Comparison of ENCODE assay signal across 15 mouse cellular contexts in the genomic region with DNA sequence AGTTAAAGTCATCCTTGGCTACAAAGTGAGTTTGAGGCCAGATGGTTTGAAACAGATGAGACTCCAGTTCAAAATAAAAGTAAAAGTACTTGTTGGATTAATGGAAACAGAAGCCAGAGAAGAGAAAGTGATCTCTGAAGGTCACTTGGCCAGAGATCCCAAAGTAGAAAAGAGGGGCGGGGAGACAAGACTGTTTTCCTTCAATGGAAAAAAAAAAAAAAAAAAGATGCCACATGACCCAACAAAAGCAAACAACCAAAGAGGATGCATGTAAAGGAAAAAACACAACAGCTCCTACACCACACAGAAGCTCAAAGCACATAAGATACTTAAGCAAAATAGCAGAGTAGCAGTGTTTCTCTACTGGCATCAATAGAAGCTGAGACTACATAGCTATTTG. TPM values are rescaled to one million over a fixed set of nuclear protein-coding genes. Genes with fewer than 3 reads are reported as not detected.
DNase-seq lines count a peak whose midpoint lies in the region; ATAC-seq and TF ChIP-seq lines count a peak whose summit lies in the region.
"Had no signal": no experiment of that assay in that cellular context is flagged by ENCODE, and none has a peak within 500 bp of the region (broad histone marks: within the 10 kb centered on the region; RNA-seq: fewer than 3 reads in every experiment).

No protein-coding gene starts in this region.

- no peak for ATAC-seq in G1E (ENCODE audit: extremely low read depth, insufficient number of reproducible peaks, low FRiP score, poor library complexity, severe bottlenecking)
- ATAC-seq: forebrain, postnatal 0 days had no signal

- no peaks in the 10 kb centered on the region for H3K9me3 ChIP-seq in G1E (replicated peaks)
- H3K9me3 ChIP-seq: embryonic facial prominence, embryonic 15.5 days; limb, embryonic 12.5 days had no signal

- peaks cover 11% of the 10 kb centered on the region for H3K79me2 ChIP-seq in heart, adult 2 months (replicated peaks; ENCODE audit: control insufficient read depth, insufficient read depth, low read length)
- H3K79me2 ChIP-seq in liver, adult 2 months (ENCODE audit: control insufficient read depth, insufficient read depth, low read length) = peaks cover 50% of the 10 kb centered on the region
- peaks cover 64% of the 10 kb centered on the region for H3K79me2 ChIP-seq in macrophage (ENCODE audit: inconsistent target)

- TF ChIP-seq CTCF in heart, adult 2 months (IDR thresholded peaks at IDR 0.05) = no peak
- no peak for TF ChIP-seq CTCF in liver, adult 2 months (IDR thresholded peaks at IDR 0.05; ENCODE audit: low read depth, low read length)
- TF ChIP-seq CTCF in G1E (IDR thresholded peaks at IDR 0.05; ENCODE audit: low read depth, low read length) = no peak

- peaks cover 32% of the 10 kb centered on the region for H3K36me3 ChIP-seq in heart, adult 2 months (ENCODE audit: control insufficient read depth, insufficient read depth, low read length)
- H3K36me3 ChIP-seq in liver, adult 2 months (ENCODE audit: control insufficient read depth, insufficient read depth, low read length) = no peaks in the 10 kb centered on the region
- peaks cover 70% of the 10 kb centered on the region for H3K36me3 ChIP-seq in G1E (replicated peaks)
- no peaks in the 10 kb centered on the region for H3K36me3 ChIP-seq in macrophage (ENCODE audit: inconsistent target)

- no peak for DNase-seq in heart, adult 2 months
- DNase-seq in heart, postnatal 36 days = no peak
- DNase-seq in liver, adult 2 months (ENCODE audit: extremely low read depth, low read depth, low spot score) = peak; percentile 82
- no peak for DNase-seq in liver
- DNase-seq in G1E (ENCODE audit: low spot score) = no peak
- DNase-seq in cerebellum, postnatal 4 days (ENCODE audit: low spot score in 2 of 2) = no peak
- no peak for DNase-seq in frontal cortex, adult 2 months (ENCODE audit: extremely low spot score in 1 of 2, low spot score in 1 of 2)
- DNase-seq: cerebellum, postnatal 10 days; forebrain, postnatal 0 days; kidney, adult 18-20 months; right cerebral cortex, postnatal 25 days had no signal

- peak overlapping the region; percentile 18; the same call in 1 of the 2 replicates for H3K27ac ChIP-seq in heart, adult 2 months
- peak overlapping the region; percentile 34; the same call in 1 of the 2 replicates for H3K27ac ChIP-seq in liver, adult 2 months (replicated peaks; ENCODE audit: insufficient read depth, low read depth, low read length)
- H3K27ac ChIP-seq in macrophage = peak overlapping the region; percentile 97; the same call in 1 of the 2 replicates
- H3K27ac ChIP-seq: embryonic facial prominence, embryonic 15.5 days; limb, embryonic 12.5 days had no signal

- TF ChIP-seq EP300 in heart, adult 2 months (IDR thresholded peaks at IDR 0.05; ENCODE audit: insufficient read depth, low read depth, low read length) = no peak

- no peaks in the 10 kb centered on the region for H3K27me3 ChIP-seq in heart, adult 2 months (ENCODE audit: control insufficient read depth, insufficient read depth, low read length)
- no peaks in the 10 kb centered on the region for H3K27me3 ChIP-seq in liver, adult 2 months (ENCODE audit: control insufficient read depth, insufficient read depth, low read length)
- H3K27me3 ChIP-seq in G1E (ENCODE audit: insufficient read depth, low read length) = no peaks in the 10 kb centered on the region
- H3K27me3 ChIP-seq: embryonic facial prominence, embryonic 15.5 days; limb, embryonic 12.5 days had no signal

- no peak overlapping the region for H3K9ac ChIP-seq in heart, adult 2 months (ENCODE audit: low read depth, low read length)
- H3K9ac ChIP-seq in liver, adult 2 months (ENCODE audit: low read depth, low read length) = no peak overlapping the region
- H3K9ac ChIP-seq: embryonic facial prominence, embryonic 15.5 days; forebrain, postnatal 0 days; limb, embryonic 12.5 days had no signal

- H3K4me1 ChIP-seq in heart, adult 2 months (ENCODE audit: control insufficient read depth, insufficient read depth, low read length) = peaks cover 34% of the 10 kb centered on the region
- peaks cover 39% of the 10 kb centered on the region for H3K4me1 ChIP-seq in liver, adult 2 months (ENCODE audit: control insufficient read depth, insufficient read depth, low read length)
- H3K4me1 ChIP-seq in G1E (ENCODE audit: insufficient read depth, low read depth, low read length) = peaks cover 85% of the 10 kb centered on the region

- WGBS in heart, adult 2 months = 18% methylated on average over 1 of the region's 1 CpGs
- WGBS in liver, adult 2 months = 0% methylated on average over 1 of the region's 1 CpGs
- WGBS in macrophage (ENCODE audit: missing documents) = 17% methylated on average over 1 of the region's 1 CpGs

- H3K4me3 ChIP-seq in heart, adult 2 months = no peak overlapping the region
- H3K4me3 ChIP-seq in liver, adult 2 months (ENCODE audit: insufficient read depth, low read depth, low read length) = no peak overlapping the region
- peak overlapping the region; percentile 21; the same call in 1 of the 2 replicates for H3K4me3 ChIP-seq in G1E (ENCODE audit: low read depth, low read length)
- H3K4me3 ChIP-seq in macrophage (ENCODE audit: inconsistent target) = no peak overlapping the region
- H3K4me3 ChIP-seq: embryonic facial prominence, embryonic 15.5 days; limb, embryonic 12.5 days had no signal

- intact Hi-C loops in heart, adult 2 months (cut with DNase I) = loop anchor here (5.0 to 10.0 kb wide), 4 partner anchors 139 to 1489 kb away; partner anchors contain the start of genes Fiz1, Gm44973, Rpl28 and Zfp524
- intact Hi-C loops in heart, postnatal 36 days (cut with DNase I) = loop anchor here (10.0 kb wide), 3 partner anchors 269 to 521 kb away; partner anchors contain the start of genes Fiz1, Gm44973, Leng8 and Nat14

- TF ChIP-seq POLR2A in heart, adult 2 months (IDR thresholded peaks at IDR 0.05; ENCODE audit: insufficient read depth, low read depth, low read length) = no peak
- TF ChIP-seq POLR2A in liver, adult 2 months (IDR thresholded peaks at IDR 0.05; ENCODE audit: extremely low read depth, insufficient read depth, low read length) = no peak

RNA-seq across cellular contexts. Expression of gene Ppp6r1, which starts 2.9 kb away (rescaled TPM):
- total RNA-seq in heart, adult 2 months (2021) = 10 to 100 TPM; 67.6 to 71.9 TPM
- polyA plus RNA-seq in heart, adult 2 months (2012; rRNA removed) = 67.1 and 89.9 TPM in 2 replicates
- total RNA-seq in heart, postnatal 36 days (2021) = 10 to 100 TPM; 72.1 to 73.7 TPM
- total RNA-seq in liver, adult 2 months (2014; rRNA removed) = 47.6 and 54.2 TPM in 2 replicates
- polyA plus RNA-seq in liver, adult 2 months (2012; rRNA removed) = 77.5 and 79.2 TPM in 2 replicates
- total RNA-seq in G1E (2014; fragmentation: Nextera tagmentation) (97.4 and 108 TPM in 2 replicates), G1E (2017) (90.5 and 90.7 TPM in 2 replicates)
- polyA plus RNA-seq in G1E (2012) (208 and 223 TPM in 2 replicates), macrophage (2018) (68.2 to 77.4 TPM (median 74.2 TPM) in 3 replicates)
- total RNA-seq in macrophage (2018; cell fraction: chromatin; rRNA removed) = 100 to 1,000 TPM in 25 of 26 experiments, 10 to 100 TPM in 1; 98.1 to 413 (median 178) TPM
- total RNA-seq in macrophage (2018; cell fraction: cytosol; rRNA removed) = 100 to 1,000 TPM in 11 of 26 experiments, 10 to 100 TPM in 15; 71.3 to 140 (median 90.6) TPM
- total RNA-seq in macrophage (2018; cell fraction: nucleus; rRNA removed) = 100 to 1,000 TPM in 17 of 26 experiments, 10 to 100 TPM in 9; 76.1 to 264 (median 129) TPM
- 128 and 129 TPM in 2 replicates for polyA plus RNA-seq in frontal cortex, adult 2 months (2012; rRNA removed)

RNA-seq across cellular contexts. Expression of gene Tmem86b, which starts 24.7 kb away (rescaled TPM):
- total RNA-seq in heart, adult 2 months (2021) = 1 to 10 TPM; 4.2 to 5.3 TPM
- 12.8 and 19.2 TPM in 2 replicates for polyA plus RNA-seq in heart, adult 2 months (2012; rRNA removed)
- total RNA-seq in heart, postnatal 36 days (2021) = 1 to 10 TPM; 4.2 to 5.1 TPM
- total RNA-seq in liver, adult 2 months (2014; rRNA removed) = 39.5 and 55.7 TPM in 2 replicates
- 404 and 475 TPM in 2 replicates for polyA plus RNA-seq in liver, adult 2 months (2012; rRNA removed)
- 10.3 and 40.0 TPM in 2 replicates for total RNA-seq in G1E (2014; fragmentation: Nextera tagmentation)
- total RNA-seq in G1E (2017) = 9.3 and 10.4 TPM in 2 replicates
- polyA plus RNA-seq in G1E (2012) = 3.8 and 4.8 TPM in 2 replicates
- 10 to 100 TPM; 21.2 to 71.7 (median 39.4) TPM for total RNA-seq in macrophage (2018; cell fraction: chromatin; rRNA removed)
- total RNA-seq in macrophage (2018; cell fraction: cytosol; rRNA removed) = 1 to 10 TPM in 24 of 26 experiments, under 1 TPM in 2; 0.81 to 3.6 (median 1.7) TPM
- total RNA-seq in macrophage (2018; cell fraction: nucleus; rRNA removed) = 10 to 100 TPM; 17.0 to 69.2 (median 24.3) TPM
- 1.4 to 2.3 TPM (median 2.1 TPM) in 3 replicates for polyA plus RNA-seq in macrophage (2018)
- 37.9 and 45.7 TPM in 2 replicates for polyA plus RNA-seq in frontal cortex, adult 2 months (2012; rRNA removed)

RNA-seq across cellular contexts. Expression of gene Hspbp1, which starts 29.0 kb away (rescaled TPM):
- total RNA-seq in heart, adult 2 months (2021) = 10 to 100 TPM; 31.9 to 35.0 TPM
- polyA plus RNA-seq in heart, adult 2 months (2012; rRNA removed) = 27.0 and 29.7 TPM in 2 replicates
- 10 to 100 TPM; 27.2 to 34.7 TPM for total RNA-seq in heart, postnatal 36 days (2021)
- 18.2 and 25.5 TPM in 2 replicates for total RNA-seq in liver, adult 2 months (2014; rRNA removed)
- 27.3 and 30.6 TPM in 2 replicates for polyA plus RNA-seq in liver, adult 2 months (2012; rRNA removed)
- 55.3 and 67.8 TPM in 2 replicates for total RNA-seq in G1E (2014; fragmentation: Nextera tagmentation)
- total RNA-seq in G1E (2017) = 26.5 and 30.6 TPM in 2 replicates
- 124 and 152 TPM in 2 replicates for polyA plus RNA-seq in G1E (2012)
- total RNA-seq in macrophage (2018; cell fraction: chromatin; rRNA removed) = 10 to 100 TPM in 16 of 26 experiments, 1 to 10 TPM in 10; 5.5 to 20.2 (median 12.1) TPM
- 10 to 100 TPM; 19.5 to 34.9 (median 26.6) TPM for total RNA-seq in macrophage (2018; cell fraction: cytosol; rRNA removed)
- 10 to 100 TPM in 19 of 26 experiments, 1 to 10 TPM in 7; 7.3 to 22.5 (median 12.8) TPM for total RNA-seq in macrophage (2018; cell fraction: nucleus; rRNA removed)
- 13.6 to 44.2 TPM (median 27.9 TPM) in 3 replicates for polyA plus RNA-seq in macrophage (2018)
- 98.4 and 107 TPM in 2 replicates for polyA plus RNA-seq in frontal cortex, adult 2 months (2012; rRNA removed)

RNA-seq across cellular contexts. Expression of gene Brsk1, which starts 34.5 kb away (rescaled TPM):
- total RNA-seq in heart, adult 2 months (2021) = 1 to 10 TPM in 1 of 2 experiments, under 1 TPM in 1; 0.89 to 1.5 TPM
- polyA plus RNA-seq in heart, adult 2 months (2012; rRNA removed) = 1.7 and 2.2 TPM in 2 replicates
- 1 to 10 TPM; 1.2 TPM for total RNA-seq in heart, postnatal 36 days (2021)
- 0.07 and 0.09 TPM in 2 replicates for total RNA-seq in liver, adult 2 months (2014; rRNA removed)
- 0.27 and 0.40 TPM in 2 replicates for polyA plus RNA-seq in liver, adult 2 months (2012; rRNA removed)
- total RNA-seq in G1E (2014; fragmentation: Nextera tagmentation) = not detected in 2 replicates
- 0.44 TPM in 1 of 2 replicates, not detected in the other for total RNA-seq in G1E (2017)
- not detected in 2 replicates for polyA plus RNA-seq in G1E (2012)
- total RNA-seq in macrophage (2018; cell fraction: chromatin; rRNA removed) = 1 to 10 TPM in 1 of 26 experiments, under 1 TPM in 3, not detected in 22; 0.25 to 2.0 (median 0.43) TPM
- total RNA-seq in macrophage (2018; cell fraction: cytosol; rRNA removed) = under 1 TPM in 1 of 26 experiments, not detected in 25; 0.04 TPM
- total RNA-seq in macrophage (2018; cell fraction: nucleus; rRNA removed) = under 1 TPM in 1 of 26 experiments, not detected in 25; 0.34 TPM
- 0.07 TPM in 1 of 3 replicates, not detected in the others for polyA plus RNA-seq in macrophage (2018)
- 244 and 251 TPM in 2 replicates for polyA plus RNA-seq in frontal cortex, adult 2 months (2012; rRNA removed)
- total RNA-seq: granulocyte monocyte progenitor cell, adult 5-6 weeks had no signal

RNA-seq across cellular contexts. Expression of gene Ptprh, which starts 52.1 kb away (rescaled TPM):
- total RNA-seq in heart, adult 2 months (2021) = not detected
- 0.03 and 0.06 TPM in 2 replicates for polyA plus RNA-seq in heart, adult 2 months (2012; rRNA removed)
- total RNA-seq in heart, postnatal 36 days (2021) = not detected
- total RNA-seq in liver, adult 2 months (2014; rRNA removed) = 0.18 TPM in 1 of 2 replicates, not detected in the other
- polyA plus RNA-seq in liver, adult 2 months (2012; rRNA removed) = not detected in 2 replicates
- total RNA-seq in G1E (2014; fragmentation: Nextera tagmentation) (not detected in 2 replicates), G1E (2017) (0.05 and 0.06 TPM in 2 replicates)
- polyA plus RNA-seq in G1E (2012) (not detected in 2 replicates), macrophage (2018) (not detected in 3 replicates)
- total RNA-seq in macrophage (2018; cell fraction: chromatin; rRNA removed) = not detected
- total RNA-seq in macrophage (2018; cell fraction: cytosol; rRNA removed) = not detected
- not detected for total RNA-seq in macrophage (2018; cell fraction: nucleus; rRNA removed)
- 1.00 and 1.1 TPM in 2 replicates for polyA plus RNA-seq in frontal cortex, adult 2 months (2012; rRNA removed)
- total RNA-seq: granulocyte monocyte progenitor cell, adult 5-6 weeks had no signal
- polyA plus RNA-seq: embryonic facial prominence, embryonic 15.5 days; limb, embryonic 12.5 days had no signal

Comparison
In these comparisons a context has a peak if more than half of its experiments do, and no peak if none do; other contexts are left out.
1. H3K27ac ChIP-seq: peak in every context shown above with its lines; median percentile 97 in macrophage; 34 in liver, adult 2 months; 18 in heart, adult 2 months.